Mouse (Mus musculus) erythroblast, embryonic 14.5 days (primary cell): ENCODE results near the gene Fyttd1.

Source experiments
- GATA1 ChIP-seq: IDR thresholded peaks from 2 replicates; pipeline ENCODE4 v1.6.1; 2012; ENCODE audit warnings: low read length, inconsistent platforms, mixed read lengths
- TAL1 ChIP-seq: IDR thresholded peaks from 3 replicates; pipeline ENCODE4 v1.6.1; 2012; ENCODE audit warnings: low read length, inconsistent platforms, mixed read lengths

DNA sequence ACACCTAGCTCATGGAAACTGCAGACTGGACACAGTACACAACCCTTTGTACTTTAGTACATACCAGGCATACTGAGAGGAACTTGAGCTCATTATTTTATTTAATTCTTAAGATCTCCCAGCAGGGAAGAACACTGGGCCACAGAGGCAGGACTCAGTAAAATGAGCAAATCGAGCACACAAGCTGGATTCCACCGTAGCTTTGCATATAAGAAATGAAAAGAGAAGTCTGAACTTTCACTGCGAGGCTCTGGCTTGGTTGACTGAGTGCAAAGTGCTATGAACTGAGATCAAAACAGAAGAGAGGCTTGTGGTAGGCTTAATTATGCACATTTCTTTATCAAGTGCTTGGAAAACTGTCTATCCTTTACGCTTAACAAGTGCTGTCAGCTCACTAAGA is 11.9 kb upstream of the Fyttd1 start:
- TF ChIP-seq GATA1 (no peak), TAL1 (no peak)
